Mouse (Mus musculus) intestine, embryonic 15.5 days (tissue): ENCODE measurements at regions not wholly inside any gene's neighbourhood (a gene's known extent, or its start where the extent isn't known, plus 50 kb on each side); places are given as distances from the start of the nearest gene placed in this dataset.

ENCODE experiments used
- ATAC-seq: fragments of 200-750 bp; cut with Nextera tagmentation; 2 replicates; pipeline ENCODE4 v1.8.0; 2017; ENCODE audit warnings: moderate TSS enrichment, moderate library complexity
- H3K27ac ChIP-seq: fragments of 300-500 bp; sonication (generic); 2 replicates; pipeline ENCODE4 v1.5.1; 2015; ENCODE audit warnings: mild to moderate bottlenecking, inconsistent platforms
- H3K27me3 ChIP-seq: fragments of 300-500 bp; sonication (generic); replicated peaks from 2 replicates; pipeline ENCODE4 v1.6.1; 2015; ENCODE audit warnings: inconsistent platforms
- H3K36me3 ChIP-seq: fragments of 300-500 bp; sonication (generic); 2 replicates; pipeline ENCODE4 v1.6.1; 2015; ENCODE audit warnings: inconsistent platforms
- H3K4me1 ChIP-seq: fragments of 300-500 bp; sonication (generic); replicated peaks from 2 replicates; pipeline ENCODE4 v1.6.1; 2015; ENCODE audit warnings: inconsistent platforms
- H3K4me2 ChIP-seq: fragments of 300-500 bp; sonication (generic); replicated peaks from 2 replicates; pipeline ENCODE4 v1.6.1; 2015; ENCODE audit warnings: mild to moderate bottlenecking, inconsistent platforms
- H3K4me3 ChIP-seq: fragments of 300-500 bp; sonication (generic); replicated peaks from 2 replicates; pipeline ENCODE4 v1.5.1; 2015; ENCODE audit warnings: inconsistent platforms
- H3K9ac ChIP-seq: fragments of 300-500 bp; sonication (generic); 2 replicates; pipeline ENCODE4 v1.6.1; 2015; ENCODE audit warnings: inconsistent platforms
- H3K9me3 ChIP-seq: fragments of 300-500 bp; sonication (generic); 2 replicates; pipeline ENCODE4 v1.6.1; 2016; ENCODE audit warnings: inconsistent platforms
- WGBS: fragments of 180-500 bp; shearing (Covaris S2); methylation state at CpG from one replicate; pipeline ENCODE4 v1.1.7; 2015; 5-methylcytosine and 5-hydroxymethylcytosine counted together

DNA sequence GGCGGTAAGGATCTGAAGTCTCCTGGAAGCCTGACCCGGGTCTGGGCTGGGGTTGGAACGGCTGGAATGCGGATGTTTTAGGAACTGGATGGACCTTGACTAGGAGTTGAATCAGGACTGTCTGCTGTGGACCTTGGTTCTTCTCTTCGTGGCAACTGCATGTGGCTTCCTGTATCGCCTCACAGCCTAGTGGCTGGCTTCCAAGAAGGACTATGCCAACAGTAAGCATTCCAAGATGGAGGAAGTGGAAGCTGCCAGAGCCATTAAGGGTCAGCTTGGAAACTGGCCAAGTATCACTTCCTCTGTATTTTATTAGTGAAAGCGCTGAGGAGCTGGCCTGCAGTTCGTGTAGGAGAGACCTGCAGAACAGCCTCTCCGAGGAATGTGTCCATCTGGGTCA is 98.4 kb upstream of the Galnt15 start:
- ATAC-seq: no peak
- WGBS: 37% methylated on average over 9 of the region's 9 CpGs

DNA sequence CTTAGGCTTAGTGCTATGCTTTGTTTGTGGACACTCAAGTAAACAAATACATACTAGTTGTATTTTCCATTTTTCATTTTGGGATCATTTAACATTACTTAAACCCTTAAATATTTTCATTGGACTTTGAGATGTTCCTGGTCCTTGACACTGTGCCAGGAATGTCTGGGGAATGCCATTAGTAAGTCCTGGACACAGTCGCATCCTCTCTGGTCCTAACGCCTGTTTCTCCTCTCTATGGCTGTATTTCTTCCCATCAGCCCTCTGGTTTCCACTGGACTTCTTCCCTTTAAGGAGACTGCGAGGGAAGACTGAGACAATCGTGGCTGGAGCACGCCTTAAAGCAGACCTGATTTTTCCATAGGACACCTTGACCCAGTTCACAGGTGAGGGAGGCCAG is 96.8 kb upstream of the Galnt15 start:
- no peak overlapping the region for H3K9ac ChIP-seq
- H3K36me3 ChIP-seq: no peaks in the 10 kb centered on the region
- no peak overlapping the region for H3K4me2 ChIP-seq
- no peaks in the 10 kb centered on the region for H3K27me3 ChIP-seq
- no peak overlapping the region for H3K27ac ChIP-seq
- ATAC-seq: no peak
- H3K4me1 ChIP-seq: peaks cover 20% of the 10 kb centered on the region
- no peaks in the 10 kb centered on the region for H3K9me3 ChIP-seq
- H3K4me3 ChIP-seq: no peak overlapping the region
- 50% methylated on average over 5 of the region's 5 CpGs for WGBS

More for the DNA sequence above, 98.4 kb upstream of the Galnt15 start:
- Histone ChIP-seq H3K36me3 (no peaks in the 10 kb centered on the region), H3K4me3 (no peak overlapping the region), H3K9ac (no peak overlapping the region), H3K9me3 (no peaks in the 10 kb centered on the region), H3K27me3 (no peaks in the 10 kb centered on the region), H3K27ac (peak overlapping the region; percentile 44), H3K4me1 (peaks cover 20% of the 10 kb centered on the region), H3K4me2 (no peak overlapping the region)

DNA sequence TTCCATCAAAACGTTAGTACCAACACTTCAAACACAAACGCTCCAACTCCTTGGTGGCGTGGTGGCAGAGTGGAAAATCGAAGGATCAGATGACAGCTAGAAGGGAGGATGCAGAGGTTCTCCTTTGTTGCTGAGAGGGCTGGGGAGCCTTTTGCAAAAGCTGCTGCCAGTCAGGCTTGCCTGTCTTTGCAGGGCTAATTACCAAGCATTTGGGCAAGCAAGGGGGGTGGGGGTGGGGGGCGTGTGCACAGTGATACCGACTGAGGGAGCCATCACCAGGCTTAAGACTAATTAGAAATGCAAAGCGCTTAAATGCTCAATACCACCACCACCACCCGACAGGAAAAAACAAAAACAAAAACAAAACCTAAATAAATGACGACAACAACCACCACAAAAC is 95.3 kb upstream of the Galnt15 start:
- WGBS: 18% methylated on average over 9 of the region's 9 CpGs
- H3K27ac ChIP-seq: no peak overlapping the region
- no peaks in the 10 kb centered on the region for H3K9me3 ChIP-seq
- peak overlapping the region; percentile 33 for H3K4me3 ChIP-seq
- peak overlapping the region; percentile 5; the same call in 1 of the 2 replicates for H3K9ac ChIP-seq
- no peaks in the 10 kb centered on the region for H3K27me3 ChIP-seq
- ATAC-seq: no peak
- H3K36me3 ChIP-seq: no peaks in the 10 kb centered on the region
- peaks cover 20% of the 10 kb centered on the region for H3K4me1 ChIP-seq
- H3K4me2 ChIP-seq: peak overlapping the region; percentile 67

DNA sequence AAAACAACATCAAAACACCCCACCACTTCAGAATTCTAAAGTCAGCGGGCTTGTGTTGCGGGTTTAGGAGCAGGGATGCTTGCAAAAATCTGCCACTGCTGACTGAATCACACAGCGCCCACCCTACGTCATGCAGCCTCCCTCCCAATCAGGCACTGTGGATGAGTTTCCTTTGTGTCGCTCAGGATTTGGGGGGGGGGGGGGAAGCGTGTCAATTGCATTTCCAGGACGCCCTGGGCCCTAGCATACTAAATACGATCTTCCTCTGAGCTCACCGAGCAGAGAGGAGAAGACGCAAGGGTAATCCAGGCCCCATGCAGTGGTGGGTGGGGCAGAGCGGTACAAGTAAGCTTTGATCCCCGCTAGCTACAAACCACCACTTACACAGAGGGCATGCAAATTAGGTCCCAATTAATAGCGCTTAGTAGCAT is 94.9 kb upstream of the Galnt15 start:
- Histone ChIP-seq H3K4me2 (peak overlapping the region; percentile 67), H3K9me3 (no peaks in the 10 kb centered on the region), H3K36me3 (no peaks in the 10 kb centered on the region), H3K9ac (peak overlapping the region; percentile 13; the same call in 1 of the 2 replicates), H3K27ac (no peak overlapping the region), H3K4me3 (peak overlapping the region; percentile 33), H3K27me3 (no peaks in the 10 kb centered on the region), H3K4me1 (peaks cover 20% of the 10 kb centered on the region)
- ATAC-seq: peak; percentile 83
- 3% methylated on average over 13 of the region's 13 CpGs for WGBS

DNA sequence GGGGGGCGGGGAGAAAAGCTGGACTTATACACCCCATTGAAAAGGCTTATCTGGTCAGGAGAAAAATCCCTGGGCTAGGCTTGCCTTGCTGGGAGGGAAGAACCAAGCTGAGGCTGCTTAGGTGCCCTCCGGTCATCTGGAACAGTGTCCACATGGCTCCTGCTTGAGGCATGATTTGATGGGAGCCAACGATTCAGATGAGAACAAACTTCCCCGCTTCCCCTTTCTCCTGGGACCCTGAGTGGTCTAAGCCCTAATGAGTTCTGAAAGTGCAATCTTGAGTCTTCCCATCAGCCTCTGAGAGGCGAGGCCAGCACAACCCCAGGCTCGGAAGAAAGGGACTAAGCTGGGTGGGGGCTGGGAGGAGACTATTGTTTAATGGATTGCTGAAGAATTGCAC is 94.5 kb upstream of the Galnt15 start:
- no peaks in the 10 kb centered on the region for H3K9me3 ChIP-seq
- peaks cover 20% of the 10 kb centered on the region for H3K4me1 ChIP-seq
- H3K27ac ChIP-seq: 0 out of 2 replicates have a peak overlapping the region, but pooled peaks have one; percentile 36
- peak; percentile 39 for ATAC-seq
- H3K9ac ChIP-seq: peak overlapping the region; percentile 32; the same call in 1 of the 2 replicates
- peak overlapping the region; percentile 33 for H3K4me3 ChIP-seq
- H3K4me2 ChIP-seq: peak overlapping the region; percentile 67
- WGBS: 3% methylated on average over 5 of the region's 6 CpGs
- H3K27me3 ChIP-seq: no peaks in the 10 kb centered on the region
- no peaks in the 10 kb centered on the region for H3K36me3 ChIP-seq

DNA sequence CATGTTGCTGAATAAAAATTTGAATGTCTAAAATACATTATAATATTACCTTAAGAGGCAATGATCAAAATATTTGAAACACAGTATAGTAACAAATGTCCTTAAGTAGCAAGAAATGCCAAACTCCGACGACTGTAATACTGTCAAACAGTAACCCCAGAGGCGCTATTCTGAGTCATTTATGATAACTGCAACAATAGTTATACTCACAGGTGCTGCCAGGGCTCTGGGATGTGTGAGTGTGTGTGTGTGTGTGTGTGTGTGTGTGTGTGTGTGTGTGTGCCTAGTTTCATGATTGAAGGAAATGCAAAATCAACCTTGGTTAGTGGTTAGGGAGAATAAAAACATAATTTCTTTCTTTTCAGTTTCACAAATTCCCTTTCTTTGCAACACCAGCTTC is 94.0 kb upstream of the Galnt15 start:
- no peak overlapping the region for H3K4me3 ChIP-seq
- no peaks in the 10 kb centered on the region for H3K36me3 ChIP-seq
- no peak for ATAC-seq
- peaks cover 20% of the 10 kb centered on the region for H3K4me1 ChIP-seq
- WGBS: 21% methylated on average over 3 of the region's 3 CpGs
- H3K27me3 ChIP-seq: no peaks in the 10 kb centered on the region
- no peak overlapping the region for H3K9ac ChIP-seq
- H3K9me3 ChIP-seq: no peaks in the 10 kb centered on the region
- H3K27ac ChIP-seq: no peak overlapping the region
- peak overlapping the region; percentile 67 for H3K4me2 ChIP-seq

DNA sequence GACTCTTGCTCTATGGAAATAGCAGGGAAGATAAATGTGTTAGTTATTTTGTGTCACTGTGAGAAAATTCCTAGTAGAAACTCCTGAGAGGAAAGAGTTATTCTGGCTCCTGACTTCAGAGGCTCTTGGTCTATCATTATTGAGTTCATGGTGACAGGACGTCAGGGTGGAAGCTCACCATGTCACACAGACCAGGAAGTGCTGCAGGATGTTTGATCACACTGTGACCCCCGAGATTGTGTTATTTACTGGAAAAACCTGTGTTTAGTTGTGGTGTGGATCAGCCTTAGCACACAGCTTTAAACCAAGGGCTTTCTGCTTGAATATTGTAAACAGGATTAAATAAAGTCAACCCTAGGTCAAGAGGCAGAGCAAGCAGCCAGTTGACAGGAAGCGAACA is 93.4 kb upstream of the Galnt15 start:
- Histone ChIP-seq H3K4me2 (no peak overlapping the region), H3K9ac (no peak overlapping the region), H3K27ac (no peak overlapping the region), H3K4me1 (peaks cover 16% of the 10 kb centered on the region), H3K4me3 (no peak overlapping the region), H3K36me3 (no peaks in the 10 kb centered on the region), H3K27me3 (no peaks in the 10 kb centered on the region), H3K9me3 (no peaks in the 10 kb centered on the region)
- ATAC-seq: no peak
- WGBS: 40% methylated on average over 3 of the region's 3 CpGs

DNA sequence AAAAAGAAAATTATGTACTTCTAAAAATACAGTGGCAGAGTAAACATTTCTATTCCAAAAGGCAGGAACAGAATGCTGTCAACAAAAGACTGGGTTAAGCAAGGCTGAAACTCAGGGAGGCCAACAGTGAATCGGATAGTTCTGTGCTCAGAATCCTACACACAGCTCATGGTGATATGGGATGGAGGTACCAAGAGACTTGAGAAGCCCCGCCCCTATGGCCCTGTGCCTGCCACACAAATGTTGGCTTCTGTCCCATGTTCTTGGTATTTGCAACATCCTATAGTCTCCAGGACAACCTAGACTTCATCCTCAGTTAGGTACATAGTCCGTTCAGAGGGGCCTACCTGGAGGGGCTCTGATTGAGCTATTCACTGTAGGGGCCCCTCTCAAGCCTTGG is 92.2 kb upstream of the Galnt15 start:
- ATAC-seq: no peak
- Histone ChIP-seq H3K4me3 (no peak overlapping the region), H3K27ac (no peak overlapping the region), H3K36me3 (no peaks in the 10 kb centered on the region), H3K4me1 (peaks cover 11% of the 10 kb centered on the region), H3K9me3 (no peaks in the 10 kb centered on the region), H3K4me2 (no peak overlapping the region), H3K27me3 (no peaks in the 10 kb centered on the region), H3K9ac (no peak overlapping the region)
- WGBS: 81% methylated on average over 3 of the region's 3 CpGs

DNA sequence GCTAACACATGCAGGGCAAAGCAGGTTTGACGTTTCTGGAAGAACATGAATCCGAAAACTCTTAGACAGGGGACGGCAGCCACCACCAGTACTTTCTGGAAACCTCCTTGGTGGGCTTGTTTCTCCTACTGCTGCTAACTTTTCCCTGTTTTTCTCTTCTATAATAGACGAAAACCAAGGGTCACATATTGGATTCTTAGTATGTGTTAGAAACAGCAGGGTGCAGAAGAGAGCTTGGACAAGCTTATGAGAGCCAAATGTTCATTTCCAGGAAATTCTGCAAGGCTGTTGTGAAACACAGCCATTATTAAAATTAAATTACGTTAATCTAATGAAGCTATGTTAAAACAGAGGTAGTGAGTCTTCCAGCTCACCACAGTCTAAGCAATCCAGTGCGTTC is 87.9 kb upstream of the Galnt15 start:
- Histone ChIP-seq H3K4me2 (no peak overlapping the region), H3K9ac (no peak overlapping the region), H3K4me3 (no peak overlapping the region), H3K36me3 (no peaks in the 10 kb centered on the region), H3K27ac (no peak overlapping the region), H3K9me3 (no peaks in the 10 kb centered on the region), H3K4me1 (no peaks in the 10 kb centered on the region), H3K27me3 (no peaks in the 10 kb centered on the region)
- 84% methylated on average over 6 of the region's 6 CpGs for WGBS
- ATAC-seq: no peak

DNA sequence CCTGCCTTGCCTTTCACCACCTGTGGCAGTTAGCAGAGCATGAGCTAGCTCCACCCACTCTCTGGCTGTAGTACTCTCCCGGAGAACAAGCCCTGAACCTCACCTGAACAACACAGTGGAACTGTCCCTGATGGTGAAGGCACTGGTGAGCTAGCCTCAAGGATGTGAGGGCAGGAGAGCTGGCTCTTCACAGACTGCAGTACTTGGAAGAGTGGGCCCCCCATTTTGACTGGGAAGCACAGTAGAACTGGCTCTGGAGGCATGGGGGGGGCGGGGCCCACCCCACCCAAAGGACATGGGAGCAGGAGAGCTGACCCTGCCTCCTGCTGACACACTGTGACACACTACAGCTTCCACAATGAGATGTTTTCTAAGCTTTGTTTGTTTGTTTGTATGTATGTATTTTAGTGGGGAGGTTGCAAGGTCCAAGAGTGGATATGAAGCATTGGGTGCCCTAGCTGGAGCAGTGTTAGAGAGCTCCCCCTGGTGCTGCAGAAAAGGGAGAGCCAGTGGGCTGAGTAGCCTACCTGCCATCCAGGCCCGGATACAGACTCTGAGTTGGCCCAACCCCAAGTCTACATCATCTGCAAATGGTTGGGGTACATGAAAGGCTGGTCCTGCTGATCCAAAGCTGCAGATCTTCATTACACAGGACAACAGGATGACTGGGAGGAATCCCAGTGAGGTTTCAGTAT is 86.4 kb upstream of the Galnt15 start:
- no peaks in the 10 kb centered on the region for H3K9me3 ChIP-seq
- H3K27ac ChIP-seq: no peak overlapping the region
- H3K9ac ChIP-seq: no peak overlapping the region
- ATAC-seq: no peak
- H3K4me1 ChIP-seq: no peaks in the 10 kb centered on the region
- no peak overlapping the region for H3K4me3 ChIP-seq
- WGBS: 70% methylated on average over 3 of the region's 3 CpGs
- no peaks in the 10 kb centered on the region for H3K27me3 ChIP-seq
- no peak overlapping the region for H3K4me2 ChIP-seq
- H3K36me3 ChIP-seq: no peaks in the 10 kb centered on the region

DNA sequence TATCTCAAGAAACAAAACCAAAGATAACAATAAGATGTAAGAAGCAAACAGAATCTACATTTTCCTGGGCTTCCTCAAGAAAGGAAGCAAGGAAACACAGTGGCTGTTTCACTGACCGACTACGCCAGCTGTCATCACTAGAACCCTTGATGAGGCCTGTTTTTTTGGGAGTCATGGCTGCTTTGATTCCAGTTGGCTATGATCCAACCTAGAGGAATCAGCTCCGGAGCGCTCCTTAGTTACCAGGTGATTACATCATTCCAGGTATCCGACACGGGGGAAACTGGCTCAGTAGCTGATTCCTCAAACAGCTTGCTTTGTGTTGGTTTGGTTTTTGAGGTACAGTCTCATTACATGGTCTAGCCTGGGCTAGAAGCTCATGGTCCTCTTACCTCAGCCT is 84.1 kb upstream of the Galnt15 start:
- ATAC-seq: no peak
- Histone ChIP-seq H3K36me3 (no peaks in the 10 kb centered on the region), H3K4me2 (no peak overlapping the region), H3K9me3 (no peaks in the 10 kb centered on the region), H3K4me3 (no peak overlapping the region), H3K27me3 (no peaks in the 10 kb centered on the region), H3K9ac (no peak overlapping the region), H3K27ac (no peak overlapping the region), H3K4me1 (no peaks in the 10 kb centered on the region)
- WGBS: 80% methylated on average over 6 of the region's 6 CpGs

DNA sequence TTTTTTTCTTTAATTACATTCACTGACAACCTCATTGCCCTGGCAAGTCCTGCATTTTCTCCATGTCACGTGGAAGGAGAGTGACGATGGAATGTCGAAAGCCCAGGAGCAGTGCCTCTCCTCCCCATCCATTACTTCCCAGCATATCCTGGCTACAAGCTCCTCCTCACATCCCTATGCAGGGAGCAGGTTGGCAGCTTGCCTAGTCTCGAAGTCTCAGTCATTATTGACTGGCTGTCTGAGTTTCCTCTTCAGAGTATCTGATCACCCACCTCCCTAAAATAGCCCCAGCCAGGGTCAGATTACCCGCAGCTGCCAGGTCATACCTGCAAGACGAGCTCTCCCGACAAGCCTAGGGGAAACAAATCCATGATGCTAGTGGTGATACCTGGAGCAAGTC is 83.7 kb upstream of the Galnt15 start:
- Histone ChIP-seq H3K36me3 (no peaks in the 10 kb centered on the region), H3K4me2 (no peak overlapping the region), H3K27ac (no peak overlapping the region), H3K27me3 (no peaks in the 10 kb centered on the region), H3K9ac (no peak overlapping the region), H3K4me1 (no peaks in the 10 kb centered on the region), H3K9me3 (no peaks in the 10 kb centered on the region), H3K4me3 (no peak overlapping the region)
- ATAC-seq: no peak
- WGBS: 53% methylated on average over 7 of the region's 7 CpGs

DNA sequence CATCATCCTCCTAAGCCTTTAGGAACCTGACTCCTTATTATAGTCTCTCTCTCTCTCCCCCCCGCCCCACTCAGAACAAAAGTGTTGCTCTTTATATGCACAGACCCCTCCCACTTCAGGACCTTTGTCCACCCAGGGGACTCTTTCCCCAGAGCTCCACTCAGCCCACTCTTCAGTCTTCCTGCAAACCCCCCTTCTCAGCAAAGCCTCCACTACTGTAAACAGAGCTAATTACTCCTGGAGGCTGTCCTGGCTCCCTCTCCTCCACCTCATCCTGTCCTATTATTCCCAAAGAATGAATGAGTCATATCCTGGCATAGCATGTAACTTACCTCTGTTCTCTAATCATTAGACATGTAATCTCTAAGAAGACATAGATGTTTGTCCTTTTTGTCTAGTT is 82.8 kb upstream of the Galnt15 start:
- 56% methylated on average over 1 of the region's 1 CpGs for WGBS
- no peaks in the 10 kb centered on the region for H3K27me3 ChIP-seq
- H3K4me3 ChIP-seq: no peak overlapping the region
- no peaks in the 10 kb centered on the region for H3K4me1 ChIP-seq
- no peak overlapping the region for H3K9ac ChIP-seq
- H3K36me3 ChIP-seq: no peaks in the 10 kb centered on the region
- no peak for ATAC-seq
- no peaks in the 10 kb centered on the region for H3K9me3 ChIP-seq
- no peak overlapping the region for H3K4me2 ChIP-seq
- no peak overlapping the region for H3K27ac ChIP-seq
